Mouse (Mus musculus) liver, embryonic 11.5 days (tissue): ENCODE results near the gene Pappa2. TPM values are rescaled to one million over a fixed set of nuclear protein-coding genes. Genes with fewer than 3 reads are reported as not detected.

Experiments used
- ATAC-seq: fragments of 200-750 bp; cut with Nextera tagmentation; replicated peaks from 2 replicates; pipeline ENCODE4 v1.8.0; 2017; ENCODE audit warnings: moderate number of reproducible peaks, mild to moderate bottlenecking, moderate TSS enrichment, moderate library complexity; ENCODE audit not compliant: low FRiP score
- DNase-seq: peaks from one replicate; pipeline ENCODE4 v3.0.0-alpha.2; 2017; ENCODE audit warnings: low spot score
- H3K27ac ChIP-seq: fragments of 300-500 bp; sonication (generic); 2 replicates; pipeline ENCODE4 v1.5.1; 2014; ENCODE audit warnings: mild to moderate bottlenecking, low read depth, low read length, control low read depth
- H3K27me3 ChIP-seq: fragments of 300-500 bp; sonication (generic); replicated peaks from 2 replicates; pipeline ENCODE4 v1.6.1; 2014; ENCODE audit warnings: low read length, mixed read lengths; ENCODE audit not compliant: control insufficient read depth, insufficient read depth
- H3K36me3 ChIP-seq: fragments of 300-500 bp; sonication (generic); 2 replicates; pipeline ENCODE4 v1.6.1; 2014; ENCODE audit warnings: mild to moderate bottlenecking, low read length, moderate library complexity, mixed read lengths; ENCODE audit not compliant: control insufficient read depth, insufficient read depth
- H3K4me1 ChIP-seq: fragments of 300-500 bp; sonication (generic); replicated peaks from 2 replicates; pipeline ENCODE4 v1.6.1; 2014; ENCODE audit warnings: low read length, mixed read lengths; ENCODE audit not compliant: control insufficient read depth, insufficient read depth
- H3K4me2 ChIP-seq: fragments of 300-500 bp; sonication (generic); 2 replicates; pipeline ENCODE4 v1.6.1; 2014; ENCODE audit warnings: mild to moderate bottlenecking, control low read depth, moderate library complexity
- H3K4me3 ChIP-seq: fragments of 300-500 bp; sonication (generic); 2 replicates; pipeline ENCODE4 v1.5.1; 2014; ENCODE audit warnings: low read depth, low read length, control low read depth
- H3K9ac ChIP-seq: fragments of 300-500 bp; sonication (generic); 2 replicates; pipeline ENCODE4 v1.6.1; 2014; ENCODE audit warnings: low read depth, low read length, control low read depth
- H3K9me3 ChIP-seq: fragments of 300-500 bp; sonication (generic); 2 replicates; pipeline ENCODE4 v1.6.1; 2016; ENCODE audit warnings: low read length, inconsistent platforms, mixed read lengths; ENCODE audit not compliant: control insufficient read depth
- whole genome bisulfite sequencing: fragments of 180-500 bp; shearing (Covaris S2); extraction: QIAGEN DNeasy Blood & Tissue Kit; methylation state at CpG from one replicate; pipeline ENCODE4 v1.1.7; 2014; 5-methylcytosine and 5-hydroxymethylcytosine counted together
- polyA plus RNA-seq: library from polyadenylated mRNA; unstranded; fragments of >200 nt; fragmentation: Nextera tagmentation; extraction: Ambion mirVana; gene quantifications from 2 replicates; pipeline ENCODE4 v1.2.1, GENCODE M21; 2014

The Pappa2 gene
- polyA plus RNA-seq, 1 experiment from 2014 or later: 0.08 TPM

DNA sequence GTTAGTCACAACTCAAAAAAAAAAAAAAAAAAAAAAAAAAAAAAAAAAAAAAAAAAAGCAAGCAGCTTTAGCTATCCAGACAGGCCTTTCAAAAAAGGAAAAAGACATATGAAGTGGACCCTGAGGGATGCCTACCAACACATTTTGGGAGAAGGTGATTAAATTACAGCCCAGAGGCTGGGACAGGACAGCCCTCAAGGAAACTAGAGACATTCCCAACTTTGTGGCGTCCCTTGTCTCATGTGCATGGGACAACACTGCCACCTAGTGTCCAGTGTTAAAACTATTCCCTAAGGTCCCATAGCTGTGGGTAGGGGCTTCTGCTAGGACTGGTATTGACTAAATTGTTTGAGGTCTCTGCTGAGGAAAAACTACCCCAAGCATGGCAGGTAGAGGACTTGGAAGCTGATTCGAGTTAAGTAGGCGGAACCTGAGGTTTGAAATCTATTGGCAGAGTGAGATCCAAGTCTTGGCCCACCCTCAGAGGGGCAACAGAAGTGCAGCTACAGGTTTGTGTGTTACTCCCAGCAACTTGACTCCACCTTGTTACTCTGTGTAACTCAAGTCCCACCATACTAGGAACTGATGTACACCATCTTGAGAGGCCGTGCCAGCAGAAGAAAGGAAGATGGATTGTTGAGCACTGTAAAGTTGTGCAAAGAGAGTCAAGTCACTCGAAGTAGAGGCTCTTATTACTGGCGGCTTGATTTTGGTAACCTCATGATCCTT, 26.6 kb downstream of the Pappa2 start:
- Histone ChIP-seq H3K9ac (no peak overlapping the region), H3K9me3 (no peaks in the 10 kb centered on the region), H3K27ac (no peak overlapping the region), H3K4me3 (no peak overlapping the region), H3K4me1 (no peaks in the 10 kb centered on the region), H3K4me2 (no peak overlapping the region), H3K36me3 (no peaks in the 10 kb centered on the region), H3K27me3 (no peaks in the 10 kb centered on the region)
- 37% methylated on average over 6 of the region's 6 CpGs for WGBS
- ATAC-seq: peak; percentile 54; the same call in 1 of the 2 replicates
- peak; percentile 39 for DNase-seq

DNA sequence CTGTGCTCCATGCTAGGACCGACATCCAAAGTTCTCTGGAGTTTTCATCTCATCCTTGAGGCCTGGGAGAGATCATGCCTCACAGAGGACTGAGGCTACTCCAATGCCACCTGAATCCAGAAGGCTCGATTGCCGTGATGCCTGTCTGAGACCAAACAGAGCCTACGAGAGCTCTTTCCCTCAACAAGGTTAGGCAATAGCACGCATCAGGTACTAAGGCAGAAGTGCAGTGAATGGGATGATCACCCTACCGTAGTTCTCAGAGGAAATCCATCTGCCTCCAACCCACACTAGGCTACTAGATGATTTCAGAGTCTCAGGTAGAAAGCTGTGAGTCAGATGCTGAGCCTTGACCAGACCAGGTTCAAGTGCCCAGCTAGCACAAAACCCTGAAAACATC, 31.2 kb downstream of the Pappa2 start:
- no peak overlapping the region for H3K27ac ChIP-seq
- no peaks in the 10 kb centered on the region for H3K4me1 ChIP-seq
- no peaks in the 10 kb centered on the region for H3K27me3 ChIP-seq
- no peak overlapping the region for H3K9ac ChIP-seq
- no peak overlapping the region for H3K4me2 ChIP-seq
- no peaks in the 10 kb centered on the region for H3K36me3 ChIP-seq
- H3K4me3 ChIP-seq: no peak overlapping the region
- 81% methylated on average over 6 of the region's 6 CpGs for whole genome bisulfite sequencing
- H3K9me3 ChIP-seq: no peaks in the 10 kb centered on the region
- ATAC-seq (no peak), DNase-seq (no peak)

DNA sequence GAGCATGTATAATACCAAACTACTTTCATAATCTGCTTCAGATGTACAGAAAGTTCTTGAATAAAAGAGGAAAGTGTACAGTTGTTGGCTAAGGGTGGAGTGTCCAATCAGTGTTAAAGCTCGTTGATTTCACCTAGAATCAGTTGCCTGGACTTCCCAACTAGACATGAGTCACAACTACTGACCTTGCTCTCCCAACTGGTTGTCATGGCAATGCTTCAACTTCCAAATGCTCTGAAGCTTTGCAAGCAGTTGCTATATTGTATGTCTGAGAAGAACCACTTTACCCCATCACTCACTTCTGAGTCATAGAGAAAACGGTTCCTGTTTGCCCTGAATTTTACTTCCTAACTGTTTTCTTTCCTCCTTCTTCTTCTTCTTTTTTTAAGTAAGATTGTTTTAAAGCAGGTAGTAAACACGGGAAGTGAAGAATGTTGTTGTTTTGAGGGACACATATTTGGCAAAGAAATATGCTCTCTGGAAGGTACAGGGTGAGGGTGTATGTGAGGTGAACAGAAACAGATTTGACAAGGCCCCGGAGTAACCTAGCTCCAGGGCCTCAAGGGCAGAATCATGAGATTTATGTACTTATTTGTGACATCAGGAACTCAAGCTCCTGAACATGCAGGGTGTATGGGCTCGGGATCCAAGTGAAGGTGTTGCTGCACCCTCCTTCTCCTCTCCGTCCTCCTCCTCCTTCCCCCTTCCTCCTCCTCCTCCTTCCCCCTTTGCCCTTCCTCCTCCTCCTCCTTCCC, 32.1 kb downstream of the Pappa2 start:
- Histone ChIP-seq H3K27me3 (no peaks in the 10 kb centered on the region), H3K36me3 (no peaks in the 10 kb centered on the region), H3K4me1 (no peaks in the 10 kb centered on the region), H3K27ac (no peak overlapping the region), H3K4me2 (no peak overlapping the region), H3K9me3 (no peaks in the 10 kb centered on the region), H3K9ac (no peak overlapping the region), H3K4me3 (no peak overlapping the region)
- no peak for DNase-seq
- no peak for ATAC-seq
- WGBS: 66% methylated on average over 6 of the region's 6 CpGs

DNA sequence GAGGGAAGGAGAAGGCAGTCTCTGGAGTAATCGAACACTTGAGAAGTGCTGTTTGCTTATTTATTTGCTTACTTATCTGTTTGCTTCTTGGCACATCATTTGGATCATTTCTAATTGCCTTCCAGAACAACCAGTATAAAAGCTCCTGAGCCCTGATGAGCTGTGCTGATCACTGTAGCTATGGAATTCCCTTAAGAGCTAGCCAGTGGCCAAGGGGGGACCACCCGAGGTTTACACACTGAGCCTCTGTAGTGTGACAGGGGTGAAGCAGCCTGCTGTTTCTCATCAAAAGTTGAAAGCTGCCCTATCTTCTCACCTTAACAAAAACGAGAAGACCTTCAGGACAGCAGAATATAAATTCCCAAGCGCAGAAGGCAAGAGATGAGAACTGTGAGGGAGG, 35.4 kb downstream of the Pappa2 start:
- WGBS: 46% methylated on average over 4 of the region's 4 CpGs
- Histone ChIP-seq H3K4me1 (no peaks in the 10 kb centered on the region), H3K27ac (no peak overlapping the region), H3K36me3 (no peaks in the 10 kb centered on the region), H3K27me3 (no peaks in the 10 kb centered on the region), H3K4me3 (no peak overlapping the region), H3K9ac (no peak overlapping the region), H3K4me2 (no peak overlapping the region), H3K9me3 (no peaks in the 10 kb centered on the region)
- ATAC-seq (no peak), DNase-seq (no peak)

DNA sequence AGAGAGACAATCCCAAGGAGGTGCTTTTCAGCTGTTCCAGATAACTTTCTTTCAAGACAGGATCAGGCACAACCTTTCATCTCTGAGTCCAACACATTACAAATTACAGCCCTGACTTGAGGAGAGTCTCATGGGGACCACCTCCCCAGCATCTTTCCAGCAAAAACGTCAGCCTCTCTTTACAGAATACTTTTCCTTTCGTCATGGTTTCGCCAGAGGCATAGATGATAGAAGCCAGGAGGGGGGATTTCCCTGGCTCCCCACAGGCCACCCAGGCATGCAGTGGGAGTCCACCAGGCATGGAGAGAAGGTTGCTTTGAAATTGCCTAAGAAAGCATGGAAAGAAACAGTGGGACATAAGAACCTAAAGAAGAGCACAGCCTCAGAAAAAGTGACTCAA, 37.4 kb downstream of the Pappa2 start:
- Histone ChIP-seq H3K4me2 (no peak overlapping the region), H3K9me3 (no peaks in the 10 kb centered on the region), H3K4me1 (no peaks in the 10 kb centered on the region), H3K36me3 (no peaks in the 10 kb centered on the region), H3K4me3 (no peak overlapping the region), H3K27ac (no peak overlapping the region), H3K27me3 (no peaks in the 10 kb centered on the region), H3K9ac (no peak overlapping the region)
- WGBS: 64% methylated on average over 3 of the region's 3 CpGs
- DNase-seq: no peak
- no peak for ATAC-seq

DNA sequence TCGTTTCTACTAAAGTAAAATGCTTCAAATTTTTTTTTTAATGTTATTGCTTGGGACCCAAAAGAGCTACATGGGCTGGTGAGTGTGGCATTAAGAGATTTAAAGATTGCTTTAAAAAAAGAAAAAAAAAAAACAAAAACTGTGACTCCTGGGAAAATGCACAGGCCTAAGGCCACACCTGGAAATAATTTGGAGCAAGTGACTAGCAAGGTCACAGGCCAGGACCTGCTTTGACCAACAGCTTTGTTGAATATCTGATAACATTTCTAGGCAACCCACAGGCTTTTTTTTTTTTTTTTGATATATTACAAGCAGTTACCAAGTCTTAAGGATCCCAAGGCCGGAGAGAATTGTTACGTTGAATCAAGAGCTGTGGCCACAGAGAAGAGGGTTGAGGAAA, 39.3 kb downstream of the Pappa2 start:
- 69% methylated on average over 3 of the region's 3 CpGs for WGBS
- ATAC-seq (no peak), DNase-seq (no peak)
- Histone ChIP-seq H3K4me3 (no peak overlapping the region), H3K9ac (no peak overlapping the region), H3K27ac (no peak overlapping the region), H3K9me3 (no peaks in the 10 kb centered on the region), H3K4me1 (no peaks in the 10 kb centered on the region), H3K4me2 (no peak overlapping the region), H3K27me3 (no peaks in the 10 kb centered on the region), H3K36me3 (no peaks in the 10 kb centered on the region)

DNA sequence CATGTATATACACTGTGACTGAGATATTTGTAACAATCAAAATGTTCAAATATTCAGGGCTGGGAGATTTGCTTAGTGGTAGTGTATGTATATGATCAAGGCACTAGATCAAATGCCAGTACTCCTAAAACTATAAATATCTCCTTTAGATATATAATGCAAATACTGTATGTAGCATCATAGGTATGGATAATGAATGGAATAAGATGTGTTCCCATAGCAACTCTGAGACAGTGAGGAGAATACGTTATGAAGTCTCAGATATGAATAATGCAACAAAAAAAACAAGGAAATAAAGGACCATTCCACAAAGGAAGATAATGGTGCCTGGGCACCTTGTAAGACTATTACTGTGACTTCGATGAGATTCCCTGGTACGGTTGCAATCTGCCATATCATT, 45.8 kb downstream of the Pappa2 start:
- Histone ChIP-seq H3K4me2 (no peak overlapping the region), H3K27me3 (no peaks in the 10 kb centered on the region), H3K36me3 (no peaks in the 10 kb centered on the region), H3K4me1 (no peaks in the 10 kb centered on the region), H3K27ac (no peak overlapping the region), H3K9ac (no peak overlapping the region), H3K9me3 (no peaks in the 10 kb centered on the region), H3K4me3 (no peak overlapping the region)
- 84% methylated on average over 3 of the region's 3 CpGs for WGBS
- no peak for ATAC-seq
- DNase-seq: no peak

DNA sequence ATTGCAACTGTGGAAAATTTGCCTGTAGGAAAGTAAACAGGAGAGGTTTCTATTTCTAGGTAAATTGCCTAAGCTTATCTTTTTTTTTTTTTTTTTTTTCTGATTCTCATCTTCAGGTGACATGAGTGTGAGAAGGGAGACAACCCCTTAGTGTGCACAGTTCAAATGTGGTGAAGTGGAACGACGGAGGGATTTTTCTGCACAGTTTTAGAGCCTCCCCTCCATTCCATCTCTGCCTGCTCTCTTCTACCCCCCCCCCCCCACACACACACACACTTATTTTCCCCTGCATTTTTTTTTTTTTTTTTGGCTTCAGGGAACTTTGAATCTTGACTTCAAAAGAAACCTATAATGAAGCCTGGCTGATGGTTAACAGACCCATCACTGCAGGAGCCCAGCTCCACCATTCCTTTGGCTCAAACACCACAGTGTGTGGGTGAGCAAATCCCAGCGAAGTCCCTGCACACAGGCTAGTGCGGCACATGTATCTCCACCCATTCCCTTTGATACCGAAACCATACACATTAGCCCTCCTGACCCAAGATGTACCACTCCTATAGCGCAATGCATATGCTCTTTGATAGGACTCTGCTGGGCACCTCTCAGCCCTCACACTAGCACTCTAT, 49.0 kb downstream of the Pappa2 start:
- Histone ChIP-seq H3K9me3 (no peaks in the 10 kb centered on the region), H3K4me2 (no peak overlapping the region), H3K36me3 (no peaks in the 10 kb centered on the region), H3K4me1 (no peaks in the 10 kb centered on the region), H3K4me3 (no peak overlapping the region), H3K27me3 (no peaks in the 10 kb centered on the region), H3K9ac (no peak overlapping the region), H3K27ac (no peak overlapping the region)
- ATAC-seq: no peak
- DNase-seq: no peak
- WGBS: 79% methylated on average over 6 of the region's 6 CpGs
